In the genomic region with DNA sequence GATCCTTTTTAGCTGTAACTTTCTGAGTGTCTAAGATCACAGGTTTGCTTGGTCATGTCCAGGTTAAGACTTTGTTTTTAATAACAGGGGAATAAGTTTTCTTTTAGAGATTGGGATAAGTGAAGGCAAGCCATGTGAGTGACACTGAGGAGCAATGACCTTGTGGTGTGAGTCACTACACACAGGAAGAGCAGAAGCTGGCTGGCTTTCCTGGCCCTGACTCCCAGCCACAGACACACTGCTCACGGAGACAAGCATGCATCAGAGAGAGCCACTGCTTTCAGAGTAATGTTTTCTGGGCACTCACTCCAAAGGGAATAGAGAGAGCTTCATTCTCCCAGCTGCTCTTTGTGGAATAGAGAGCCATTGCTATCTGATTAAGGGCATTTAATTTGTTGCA, we compare ENCODE assay signal across 22 mouse cellular contexts. TPM values are rescaled to one million over a fixed set of nuclear protein-coding genes. Genes with fewer than 3 reads are reported as not detected.
DNase-seq lines count a peak whose midpoint lies in the region; ATAC-seq and TF ChIP-seq lines count a peak whose summit lies in the region.
"Had no signal": no experiment of that assay in that cellular context is flagged by ENCODE, and none has a peak within 500 bp of the region (broad histone marks: within the 10 kb centered on the region; RNA-seq: fewer than 3 reads in every experiment).

No protein-coding gene starts in this region.

- no peaks in the 10 kb centered on the region for H3K36me3 ChIP-seq in forebrain, embryonic 15.5 days
- H3K36me3 ChIP-seq in forebrain, embryonic 16.5 days (ENCODE audit: control insufficient read depth, insufficient read depth): no peaks in the 10 kb centered on the region
- H3K36me3 ChIP-seq in kidney, embryonic 15.5 days: no peaks in the 10 kb centered on the region
- H3K36me3 ChIP-seq: embryonic facial prominence, embryonic 13.5 days; heart, embryonic 15.5 days; intestine, embryonic 15.5 days; limb, embryonic 10.5 days; liver, embryonic 12.5 days had no signal

- no peaks in the 10 kb centered on the region for H3K27me3 ChIP-seq in forebrain, embryonic 15.5 days
- no peaks in the 10 kb centered on the region for H3K27me3 ChIP-seq in forebrain, embryonic 16.5 days (replicated peaks; ENCODE audit: control insufficient read depth, insufficient read depth, low read length)
- H3K27me3 ChIP-seq in kidney, embryonic 15.5 days: no peaks in the 10 kb centered on the region
- H3K27me3 ChIP-seq in Patski: no peaks in the 10 kb centered on the region
- H3K27me3 ChIP-seq: embryonic facial prominence, embryonic 13.5 days; heart, embryonic 15.5 days; intestine, embryonic 15.5 days; liver, embryonic 12.5 days had no signal

- in situ Hi-C loops in Patski (cut with MboI; ENCODE audit: low pct_unique_long_range_greater_than_20kb): loop anchor here (25.0 kb wide), 1 partner anchor 944 kb away; a partner anchor contains a TSS

- TF ChIP-seq CTCF in Patski (IDR thresholded peaks at IDR 0.05): no peak

- POLR2A ChIA-PET in Patski (lab: Charles Lee): no interaction called here

- no peak overlapping the region for H3K4me2 ChIP-seq in forebrain, embryonic 15.5 days (replicated peaks)
- H3K4me2 ChIP-seq in forebrain, embryonic 16.5 days (ENCODE audit: low read length): no peak overlapping the region
- H3K4me2 ChIP-seq in kidney, embryonic 15.5 days: no peak overlapping the region
- H3K4me2 ChIP-seq: embryonic facial prominence, embryonic 13.5 days; heart, embryonic 15.5 days; intestine, embryonic 15.5 days; liver, embryonic 12.5 days had no signal

- H3K9ac ChIP-seq in forebrain, embryonic 15.5 days (replicated peaks): no peak overlapping the region
- no peak overlapping the region for H3K9ac ChIP-seq in forebrain, embryonic 16.5 days (replicated peaks; ENCODE audit: low read depth, low read length)
- no peak overlapping the region for H3K9ac ChIP-seq in kidney, embryonic 15.5 days
- H3K9ac ChIP-seq: embryonic facial prominence, embryonic 13.5 days; heart, embryonic 15.5 days; intestine, embryonic 15.5 days; liver, embryonic 12.5 days had no signal

- H3K4me3 ChIP-seq in forebrain, embryonic 15.5 days: no peak overlapping the region
- no peak overlapping the region for H3K4me3 ChIP-seq in forebrain, embryonic 16.5 days (replicated peaks; ENCODE audit: low read length)
- no peak overlapping the region for H3K4me3 ChIP-seq in kidney, embryonic 15.5 days (replicated peaks)
- H3K4me3 ChIP-seq: embryonic facial prominence, embryonic 13.5 days; heart, embryonic 15.5 days; intestine, embryonic 15.5 days; limb, embryonic 10.5 days; liver, embryonic 12.5 days had no signal

- H3K9me3 ChIP-seq in forebrain, embryonic 15.5 days: no peaks in the 10 kb centered on the region
- no peaks in the 10 kb centered on the region for H3K9me3 ChIP-seq in forebrain, embryonic 16.5 days (ENCODE audit: control insufficient read depth, low read length)
- no peaks in the 10 kb centered on the region for H3K9me3 ChIP-seq in kidney, embryonic 15.5 days (replicated peaks)
- H3K9me3 ChIP-seq: embryonic facial prominence, embryonic 13.5 days; heart, embryonic 15.5 days; intestine, embryonic 15.5 days; limb, embryonic 10.5 days; liver, embryonic 12.5 days had no signal

- intact Hi-C loops in left cerebral cortex, postnatal 10 days (cut with DNase I): no loop called here

- no peak for ATAC-seq in forebrain, embryonic 15.5 days (replicated peaks)
- ATAC-seq in forebrain, embryonic 16.5 days: no peak
- ATAC-seq in kidney, embryonic 15.5 days (replicated peaks; ENCODE audit: low FRiP score): peak; percentile 49; the same call in 1 of the 2 replicates
- ATAC-seq in Patski: peak; percentile 62
- ATAC-seq: intestine, embryonic 15.5 days; liver, embryonic 12.5 days had no signal

- H3K4me1 ChIP-seq in forebrain, embryonic 15.5 days: peaks cover 7% of the 10 kb centered on the region
- 0 out of 2 replicates have a peak, but pooled peaks cover 5% of the 10 kb centered on the region for H3K4me1 ChIP-seq in forebrain, embryonic 16.5 days (replicated peaks; ENCODE audit: control insufficient read depth, insufficient read depth, low read length)
- no peaks in the 10 kb centered on the region for H3K4me1 ChIP-seq in kidney, embryonic 15.5 days
- H3K4me1 ChIP-seq: embryonic facial prominence, embryonic 13.5 days; heart, embryonic 15.5 days; intestine, embryonic 15.5 days; limb, embryonic 10.5 days; liver, embryonic 12.5 days had no signal

- WGBS in forebrain, embryonic 15.5 days: 27% methylated on average over 1 of the region's 1 CpGs
- WGBS in forebrain, embryonic 16.5 days: 17% methylated on average over 1 of the region's 1 CpGs
- WGBS in kidney, embryonic 15.5 days: 28% methylated on average over 1 of the region's 1 CpGs

- H3K27ac ChIP-seq in forebrain, embryonic 15.5 days (replicated peaks): 0 out of 2 replicates have a peak overlapping the region, but pooled peaks have one; percentile 17
- no peak overlapping the region for H3K27ac ChIP-seq in forebrain, embryonic 16.5 days (ENCODE audit: low read length)
- H3K27ac ChIP-seq in kidney, embryonic 15.5 days: 0 out of 2 replicates have a peak overlapping the region, but pooled peaks have one; percentile 22
- H3K27ac ChIP-seq: embryonic facial prominence, embryonic 13.5 days; heart, embryonic 15.5 days; intestine, embryonic 15.5 days; kidney, postnatal 0 days; limb, embryonic 10.5 days; liver, embryonic 12.5 days had no signal

- DNase-seq in kidney, postnatal 4 days: no peak
- no peak for DNase-seq in Patski (ENCODE audit: low read depth, low spot score)
- DNase-seq in brain, adult 2 months (ENCODE audit: low read depth, low spot score): peak; percentile 48
- no peak for DNase-seq in thymus, postnatal 0 days (ENCODE audit: low spot score)
- DNase-seq in left cerebral cortex, postnatal 10 days (ENCODE audit: extremely low spot score in 1 of 2, low spot score in 2 of 2): no peak
- DNase-seq: cerebellum, postnatal 14 days; gastrocnemius, postnatal 36 days; lung, adult 2 months; right cerebral cortex, postnatal 14 days; spleen, adult 18-20 months had no signal

- CTCF ChIA-PET in Patski (lab: Charles Lee): interaction anchor here (0.9 to 1.1 kb wide), 2 partner anchors 7 to 17 kb away, joined by 3 read pairs; no protein-coding TSS in a partner anchor

RNA-seq across cellular contexts. Expression of a gene that starts 54.8 kb away (rescaled TPM):
- polyA plus RNA-seq in forebrain, embryonic 15.5 days (2015; fragmentation: Nextera tagmentation; extraction: Ambion mirVana): 0.08 TPM in 1 of 2 replicates, not detected in the other
- polyA plus RNA-seq in forebrain, embryonic 16.5 days (2015; fragmentation: Nextera tagmentation; extraction: Ambion mirVana): 0.12 TPM in 1 of 2 replicates, not detected in the other
- 2.7 and 2.8 TPM in 2 replicates for polyA plus RNA-seq in kidney, embryonic 15.5 days (2015; fragmentation: Nextera tagmentation; extraction: Ambion mirVana)
- 66.6 TPM for polyA plus RNA-seq in Patski (2021)
- 0.26 and 0.60 TPM in 2 replicates for polyA plus RNA-seq in thymus, postnatal 0 days (2015; fragmentation: Nextera tagmentation; extraction: Ambion mirVana)
- total RNA-seq in left cerebral cortex, postnatal 10 days (2021): 1 to 10 TPM in 1 of 2 experiments, under 1 TPM in 1; 0.73 to 2.0 TPM
- total RNA-seq: hematopoietic stem cell, adult 5-6 weeks; midbrain, postnatal 0 days had no signal
- polyA plus RNA-seq: C2C12 had no signal

Comparison
In these comparisons a context has a peak if more than half of its experiments do, and no peak if none do; other contexts are left out.
1. ATAC-seq: peak in kidney, embryonic 15.5 days (single experiment) and Patski (single experiment); none in forebrain, embryonic 15.5 days (single experiment) and forebrain, embryonic 16.5 days (single experiment).
2. RNA of a gene that starts 54.8 kb away (polyA plus RNA-seq): 66.6 TPM in Patski (single experiment); 2.7 to 2.8 TPM in kidney, embryonic 15.5 days, 0.26 to 0.60 TPM in thymus, postnatal 0 days, 0.08 TPM in forebrain, embryonic 15.5 days and 0.12 TPM in forebrain, embryonic 16.5 days; every median in the first group is over 10 times any median in the second.